9 mouse cellular contexts compared by ENCODE assay signal in genomic region chr14:49785793-49786192, GRCm38 (mm10). TPM values are rescaled to one million over a fixed set of nuclear protein-coding genes. Genes with fewer than 3 reads are reported as not detected.
DNase-seq lines count a peak whose midpoint lies in the region; ATAC-seq and TF ChIP-seq lines count a peak whose summit lies in the region.
"Had no signal": no experiment of that assay in that cellular context is flagged by ENCODE, and none has a peak within 500 bp of the region (broad histone marks: within the 10 kb centered on the region; RNA-seq: fewer than 3 reads in every experiment).

No protein-coding gene starts in this region.

- 0 out of 2 replicates have a peak, but pooled peaks cover 4% of the 10 kb centered on the region for H3K4me1 ChIP-seq in intestine, embryonic 14.5 days (replicated peaks; ENCODE audit: control insufficient read depth, insufficient read depth, low read length)
- no peaks in the 10 kb centered on the region for H3K4me1 ChIP-seq in intestine, embryonic 15.5 days (replicated peaks)
- peaks cover 19% of the 10 kb centered on the region for H3K4me1 ChIP-seq in E14TG2a.4 (replicated peaks; ENCODE audit: low read depth, low read length)
- peaks cover 5% of the 10 kb centered on the region; the same call in 1 of the 2 replicates for H3K4me1 ChIP-seq in embryonic facial prominence, embryonic 14.5 days (ENCODE audit: control insufficient read depth, insufficient read depth, low read length)

- no peak overlapping the region for H3K4me3 ChIP-seq in intestine, embryonic 14.5 days (ENCODE audit: low read depth, low read length)
- no peak overlapping the region for H3K4me3 ChIP-seq in intestine, embryonic 15.5 days (replicated peaks)
- no peak overlapping the region for H3K4me3 ChIP-seq in E14TG2a.4 (replicated peaks; ENCODE audit: low read length)
- no peak overlapping the region for H3K4me3 ChIP-seq in embryonic facial prominence, embryonic 14.5 days (ENCODE audit: low read depth, low read length)
- H3K4me3 ChIP-seq: limb, embryonic 13.5 days had no signal

- no peak overlapping the region for H3K4me2 ChIP-seq in intestine, embryonic 14.5 days (ENCODE audit: low read length)
- no peak overlapping the region for H3K4me2 ChIP-seq in intestine, embryonic 15.5 days (replicated peaks)
- H3K4me2 ChIP-seq in embryonic facial prominence, embryonic 14.5 days (ENCODE audit: low read depth, low read length) = no peak overlapping the region
- H3K4me2 ChIP-seq: limb, embryonic 13.5 days had no signal

- H3K9me3 ChIP-seq in intestine, embryonic 14.5 days (ENCODE audit: control insufficient read depth, low read length) = no peaks in the 10 kb centered on the region
- no peaks in the 10 kb centered on the region for H3K9me3 ChIP-seq in intestine, embryonic 15.5 days
- H3K9me3 ChIP-seq in E14TG2a.4 (ENCODE audit: low read length) = no peaks in the 10 kb centered on the region
- no peaks in the 10 kb centered on the region for H3K9me3 ChIP-seq in embryonic facial prominence, embryonic 14.5 days (ENCODE audit: control insufficient read depth, low read length)
- H3K9me3 ChIP-seq: limb, embryonic 13.5 days had no signal

- H3K27me3 ChIP-seq in intestine, embryonic 14.5 days (replicated peaks; ENCODE audit: control insufficient read depth, insufficient read depth, low read length) = no peaks in the 10 kb centered on the region
- H3K27me3 ChIP-seq in intestine, embryonic 15.5 days (replicated peaks) = no peaks in the 10 kb centered on the region
- H3K27me3 ChIP-seq in E14TG2a.4 (ENCODE audit: insufficient read depth, low read length) = 0 out of 2 replicates have a peak, but pooled peaks cover 3% of the 10 kb centered on the region
- no peaks in the 10 kb centered on the region; the same call in 1 of the 2 replicates for H3K27me3 ChIP-seq in embryonic facial prominence, embryonic 14.5 days (replicated peaks; ENCODE audit: control insufficient read depth, insufficient read depth, low read length)

- ATAC-seq in intestine, embryonic 14.5 days (replicated peaks; ENCODE audit: low FRiP score, low TSS enrichment, low read depth) = no peak
- no peak for ATAC-seq in intestine, embryonic 15.5 days
- ATAC-seq in embryonic facial prominence, embryonic 14.5 days (ENCODE audit: low read depth) = no peak

- TF ChIP-seq CTCF in E14TG2a.4 (conservative IDR thresholded peaks at IDR 0.05; ENCODE audit: low read length) = peak; percentile 98

- no peak overlapping the region for H3K27ac ChIP-seq in intestine, embryonic 14.5 days (ENCODE audit: low read depth)
- no peak overlapping the region for H3K27ac ChIP-seq in intestine, embryonic 15.5 days
- no peak overlapping the region for H3K27ac ChIP-seq in embryonic facial prominence, embryonic 14.5 days (replicated peaks; ENCODE audit: low read depth, low read length)
- H3K27ac ChIP-seq: limb, embryonic 13.5 days had no signal

- peak; percentile 79 for DNase-seq in intestine, embryonic 14.5 days (ENCODE audit: low spot score)
- peak; percentile 46 for DNase-seq in adrenal gland, adult 2 months
- peak; percentile 53 for DNase-seq in embryonic facial prominence, embryonic 14.5 days (ENCODE audit: low spot score)
- peak; percentile 27 to 70 for DNase-seq in layer of hippocampus, adult 8-10 months (ENCODE audit: low spot score in 2 of 2)
- peak; percentile 72 for DNase-seq in lung, postnatal 36 days
- DNase-seq in natural killer cell, adult 2 months (ENCODE audit: low spot score in 2 of 2) = no peak

- no peaks in the 10 kb centered on the region for H3K36me3 ChIP-seq in intestine, embryonic 14.5 days (ENCODE audit: control insufficient read depth, insufficient read depth, low read length)
- H3K36me3 ChIP-seq in intestine, embryonic 15.5 days = no peaks in the 10 kb centered on the region
- H3K36me3 ChIP-seq in E14TG2a.4 (ENCODE audit: insufficient read depth, low read length) = no peaks in the 10 kb centered on the region
- no peaks in the 10 kb centered on the region for H3K36me3 ChIP-seq in embryonic facial prominence, embryonic 14.5 days (ENCODE audit: control insufficient read depth, insufficient read depth, low read length)
- H3K36me3 ChIP-seq: limb, embryonic 13.5 days had no signal

- WGBS in intestine, embryonic 14.5 days = 59% methylated on average over 2 of the region's 2 CpGs
- 57% methylated on average over 2 of the region's 2 CpGs for WGBS in intestine, embryonic 15.5 days
- 51% methylated on average over 2 of the region's 2 CpGs for WGBS in embryonic facial prominence, embryonic 14.5 days

- no peak overlapping the region for H3K9ac ChIP-seq in intestine, embryonic 14.5 days (ENCODE audit: low read length)
- no peak overlapping the region for H3K9ac ChIP-seq in intestine, embryonic 15.5 days
- H3K9ac ChIP-seq in embryonic facial prominence, embryonic 14.5 days (ENCODE audit: low read depth, low read length) = no peak overlapping the region
- H3K9ac ChIP-seq: limb, embryonic 13.5 days had no signal

RNA-seq across cellular contexts. Expression of gene Armh4, which starts 2.6 kb away (rescaled TPM):
- 16.0 and 18.2 TPM in 2 replicates for polyA plus RNA-seq in intestine, embryonic 14.5 days (2014; fragmentation: Nextera tagmentation; extraction: Ambion mirVana)
- 13.5 and 14.9 TPM in 2 replicates for polyA plus RNA-seq in intestine, embryonic 15.5 days (2015; fragmentation: Nextera tagmentation; extraction: Ambion mirVana)
- 1 to 10 TPM in 1 of 2 experiments, under 1 TPM in 1; 0.89 to 1.5 TPM for total RNA-seq in adrenal gland, adult 2 months (2021)
- 0.17 and 0.35 TPM in 2 replicates for polyA plus RNA-seq in adrenal gland, adult 2 months (2012; rRNA removed)
- 29.4 and 29.8 TPM in 2 replicates for polyA plus RNA-seq in embryonic facial prominence, embryonic 14.5 days (2014; fragmentation: Nextera tagmentation; extraction: Ambion mirVana)
- 10 to 100 TPM; 27.6 to 33.0 (median 30.0) TPM for total RNA-seq in layer of hippocampus, adult 8-10 months (2022)

Comparison
In these comparisons a context has a peak if more than half of its experiments do, and no peak if none do; other contexts are left out.
1. DNase-seq: peak in intestine, embryonic 14.5 days (single experiment), adrenal gland, adult 2 months (single experiment), embryonic facial prominence, embryonic 14.5 days (single experiment), layer of hippocampus, adult 8-10 months (2 of 2) and lung, postnatal 36 days (single experiment); none in natural killer cell, adult 2 months (0 of 2).
2. RNA of gene Armh4, which starts 2.6 kb away (polyA plus RNA-seq): 29.4 to 29.8 TPM in embryonic facial prominence, embryonic 14.5 days, 16.0 to 18.2 TPM in intestine, embryonic 14.5 days and 13.5 to 14.9 TPM in intestine, embryonic 15.5 days; 0.17 to 0.35 TPM in adrenal gland, adult 2 months; every median in the first group is over 10 times any median in the second.